Mouse (Mus musculus) midbrain, postnatal 0 days (tissue): ENCODE data around the gene Ctso. TPM values are rescaled to one million over a fixed set of nuclear protein-coding genes. Genes with fewer than 3 reads are reported as not detected.

Experiments
- ATAC-seq: fragments of 200-750 bp; cut with Nextera tagmentation; 2 replicates; pipeline ENCODE4 v1.8.0; 2017; ENCODE audit warnings: moderate number of reproducible peaks, mild to moderate bottlenecking, moderate TSS enrichment, moderate library complexity; ENCODE audit not compliant: low FRiP score
- DNase-seq: peaks from one replicate; pipeline ENCODE4 v3.0.0-alpha.2; 2015; ENCODE audit warnings: low spot score
- H3K27ac ChIP-seq: fragments of 300-500 bp; sonication (generic); 2 replicates; pipeline ENCODE4 v1.5.1; 2014; ENCODE audit warnings: low read depth, mild to moderate bottlenecking, low read length, mixed read lengths
- H3K27me3 ChIP-seq: fragments of 300-500 bp; sonication (generic); 2 replicates; pipeline ENCODE4 v1.6.1; 2014; ENCODE audit warnings: low read length, control low read depth, mixed read lengths; ENCODE audit not compliant: insufficient read depth
- H3K36me3 ChIP-seq: fragments of 300-500 bp; sonication (generic); 2 replicates; pipeline ENCODE4 v1.6.1; 2014; ENCODE audit warnings: low read length, control low read depth, mixed read lengths; ENCODE audit not compliant: insufficient read depth
- H3K4me1 ChIP-seq: fragments of 300-500 bp; sonication (generic); 2 replicates; pipeline ENCODE4 v1.6.1; 2014; ENCODE audit warnings: mild to moderate bottlenecking, control low read depth, antibody characterized with exemption, low read length, mixed read lengths; ENCODE audit not compliant: insufficient read depth
- H3K4me2 ChIP-seq: fragments of 300-500 bp; sonication (generic); 2 replicates; pipeline ENCODE4 v1.6.1; 2014; ENCODE audit warnings: low read depth, mild to moderate bottlenecking, low read length, mixed read lengths; ENCODE audit not compliant: poor library complexity, severe bottlenecking
- H3K4me3 ChIP-seq: fragments of 300-500 bp; sonication (generic); 2 replicates; pipeline ENCODE4 v1.5.1; 2014; ENCODE audit warnings: low read depth, mild to moderate bottlenecking, low read length, moderate library complexity
- H3K9ac ChIP-seq: fragments of 300-500 bp; sonication (generic); replicated peaks from 2 replicates; pipeline ENCODE4 v1.6.1; 2014; ENCODE audit warnings: mild to moderate bottlenecking, low read length, moderate library complexity, mixed read lengths; ENCODE audit not compliant: poor library complexity, severe bottlenecking
- H3K9me3 ChIP-seq: fragments of 300-500 bp; sonication (generic); 2 replicates; pipeline ENCODE4 v1.6.1; 2016; ENCODE audit warnings: low read length, control low read depth
- CTCF ChIP-seq: IDR thresholded peaks from 2 replicates; pipeline ENCODE4 v1.5.1; 2016; ENCODE audit warnings: antibody characterized with exemption, mild to moderate bottlenecking
- WGBS: fragments of 180-500 bp; shearing (Covaris S2); extraction: QIAGEN DNeasy Blood & Tissue Kit; methylation state at CpG from one replicate; pipeline ENCODE4 v1.1.7; 2014; 5-methylcytosine and 5-hydroxymethylcytosine counted together
- polyA plus RNA-seq: library from polyadenylated mRNA; unstranded; fragments of >200 nt; fragmentation: Nextera tagmentation; extraction: Ambion mirVana; gene quantifications from 2 replicates; pipeline ENCODE4 v1.2.1, GENCODE M21; 2015
- total RNA-seq: library from RNA; depleted of rRNA; stranded (reverse); fragments of >200 nt; gene quantifications from 2 replicates; pipeline ENCODE4 v1.2.3, GENCODE M21; 2014; rRNA removed

The Ctso gene
- total and polyA plus RNA-seq, 2 experiments from 2014 or later = 8.8 to 12.0 TPM

DNA sequence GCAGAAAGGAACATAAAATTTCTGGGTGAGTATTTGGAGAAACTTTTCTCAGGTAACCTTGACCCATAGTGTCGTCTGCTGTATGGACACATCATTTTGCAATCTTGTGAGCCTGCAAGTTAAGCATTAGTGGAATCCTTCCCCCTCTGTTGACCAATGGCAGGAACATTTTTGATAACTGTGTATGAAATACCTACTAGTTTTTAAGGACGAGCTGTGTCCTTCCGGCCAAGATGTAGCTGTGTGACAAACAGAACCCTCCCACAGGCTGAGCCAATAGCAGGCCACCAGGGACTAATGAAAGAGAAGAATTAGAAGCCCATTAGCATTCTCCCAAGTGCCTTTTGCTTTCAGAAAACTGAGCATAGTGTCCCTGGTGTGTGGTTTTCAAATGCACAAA is 58.1 kb downstream of the Ctso start:
- ATAC-seq = no peak
- 73% methylated on average over 3 of the region's 3 CpGs for WGBS
- Histone ChIP-seq H3K4me2 (no peak overlapping the region), H3K9me3 (no peaks in the 10 kb centered on the region), H3K4me1 (no peaks in the 10 kb centered on the region), H3K27me3 (no peaks in the 10 kb centered on the region), H3K36me3 (no peaks in the 10 kb centered on the region), H3K27ac (no peak overlapping the region), H3K9ac (no peak overlapping the region), H3K4me3 (no peak overlapping the region)
- DNase-seq = peak; percentile 62
- no peak for TF ChIP-seq CTCF

DNA sequence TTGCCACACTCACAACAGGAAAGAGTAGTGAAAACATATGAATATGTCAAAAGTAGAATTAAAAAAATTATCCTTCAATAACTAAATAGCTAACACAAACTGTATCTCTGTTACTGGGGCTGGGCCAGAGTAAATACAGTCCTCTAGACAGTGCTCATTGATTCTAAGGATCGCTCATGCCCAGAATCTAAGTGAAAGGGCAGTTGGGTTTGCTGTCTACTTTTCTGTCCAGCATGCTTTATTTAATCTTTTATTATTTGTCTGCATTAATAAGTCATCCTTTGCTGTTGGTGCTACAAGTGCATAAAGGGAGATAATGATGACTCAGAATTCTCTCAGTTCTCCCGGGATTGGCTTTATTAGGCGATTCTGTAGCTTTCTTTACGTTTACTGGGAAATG is 63.0 kb downstream of the Ctso start:
- H3K27me3 ChIP-seq = no peaks in the 10 kb centered on the region
- H3K4me1 ChIP-seq = no peaks in the 10 kb centered on the region
- H3K4me3 ChIP-seq = no peak overlapping the region
- no peak overlapping the region for H3K27ac ChIP-seq
- DNase-seq (no peak), ATAC-seq (no peak)
- no peak overlapping the region for H3K4me2 ChIP-seq
- WGBS = 37% methylated on average over 4 of the region's 4 CpGs
- no peaks in the 10 kb centered on the region for H3K36me3 ChIP-seq
- TF ChIP-seq CTCF = no peak
- no peaks in the 10 kb centered on the region for H3K9me3 ChIP-seq
- no peak overlapping the region for H3K9ac ChIP-seq

DNA sequence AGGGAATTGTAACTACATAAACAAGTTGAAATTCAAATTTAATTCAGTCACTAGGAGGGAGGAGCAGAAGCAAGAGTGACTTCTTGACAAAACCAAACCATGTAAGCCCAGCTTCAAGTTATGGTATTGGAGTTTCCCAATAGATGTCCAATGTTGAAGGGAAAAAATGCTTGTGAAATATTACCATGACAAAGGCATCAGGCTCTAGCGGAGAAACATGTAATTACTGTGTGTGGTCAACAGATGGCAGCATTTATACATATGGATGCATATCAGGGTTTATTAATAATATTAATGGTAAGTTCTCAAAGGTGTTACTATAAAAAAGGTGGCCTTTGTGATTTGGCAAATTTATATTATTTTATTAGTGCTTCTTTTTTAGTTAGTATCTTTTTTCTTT is 63.6 kb downstream of the Ctso start:
- DNase-seq (peak; percentile 81), ATAC-seq (no peak)
- Histone ChIP-seq H3K27ac (no peak overlapping the region), H3K27me3 (no peaks in the 10 kb centered on the region), H3K36me3 (no peaks in the 10 kb centered on the region), H3K4me2 (no peak overlapping the region), H3K4me1 (no peaks in the 10 kb centered on the region), H3K9ac (no peak overlapping the region), H3K9me3 (no peaks in the 10 kb centered on the region), H3K4me3 (no peak overlapping the region)
- WGBS = 0% methylated on average over 1 of the region's 1 CpGs
- peak; percentile 82 for TF ChIP-seq CTCF

Other genes with a start within 250 kb of the Ctso start
- gene Tdo2, start 43.6 kb downstream of the Ctso start, total RNA-seq = not detected in 2 replicates
- gene Tdo2, start 43.6 kb downstream of the Ctso start, polyA plus RNA-seq = 0.19 and 0.28 TPM in 2 replicates
- not detected in 2 replicates for gene Asic5, start 49.7 kb downstream of the Ctso start, total RNA-seq
- 0.09 TPM in 1 of 2 replicates, not detected in the other for gene Asic5, start 49.7 kb downstream of the Ctso start, polyA plus RNA-seq
- gene Gucy1b1, start 142.1 kb downstream of the Ctso start, total RNA-seq = 50.1 and 55.0 TPM in 2 replicates
- gene Gucy1b1, start 142.1 kb downstream of the Ctso start, polyA plus RNA-seq = 57.4 and 58.5 TPM in 2 replicates
- gene Gucy1a1, start 213.2 kb downstream of the Ctso start, total RNA-seq = 42.1 and 45.7 TPM in 2 replicates
- gene Gucy1a1, start 213.2 kb downstream of the Ctso start, polyA plus RNA-seq = 21.4 and 22.8 TPM in 2 replicates